Mouse (Mus musculus) thymus, adult 2 months (tissue): ENCODE results near the gene Cep57l1.

ENCODE experiments used
- CTCF ChIP-seq: fragments of 200-500 bp; IDR thresholded peaks from 2 replicates; pipeline ENCODE4 v1.5.1; 2012; ENCODE audit warnings: mild to moderate bottlenecking, control low read depth, low read length, moderate library complexity, borderline replicate concordance; ENCODE audit not compliant: control insufficient read depth, poor library complexity, insufficient read depth; ENCODE audit errors: extremely low read depth
- POLR2A ChIP-seq: fragments of 200-500 bp; IDR thresholded peaks from 2 replicates; pipeline ENCODE4 v1.6.1; 2012; ENCODE audit warnings: mild to moderate bottlenecking, low read length, control low read depth, moderate library complexity; ENCODE audit not compliant: control insufficient read depth, poor library complexity, insufficient read depth; ENCODE audit errors: extremely low read depth

GRCm38 (mm10) chr10:41847737-41848136 lies 38.1 kb upstream of the Cep57l1 start:
- TF ChIP-seq CTCF (no peak), POLR2A (no peak)
